Mouse (Mus musculus): ENCODE data around the gene Tamm41. TPM values are rescaled to one million over a fixed set of nuclear protein-coding genes. Genes with fewer than 3 reads are reported as not detected.

Tamm41 gene
- total RNA-seq, 1 experiment from 2014 or later: 13.4 TPM

DNA sequence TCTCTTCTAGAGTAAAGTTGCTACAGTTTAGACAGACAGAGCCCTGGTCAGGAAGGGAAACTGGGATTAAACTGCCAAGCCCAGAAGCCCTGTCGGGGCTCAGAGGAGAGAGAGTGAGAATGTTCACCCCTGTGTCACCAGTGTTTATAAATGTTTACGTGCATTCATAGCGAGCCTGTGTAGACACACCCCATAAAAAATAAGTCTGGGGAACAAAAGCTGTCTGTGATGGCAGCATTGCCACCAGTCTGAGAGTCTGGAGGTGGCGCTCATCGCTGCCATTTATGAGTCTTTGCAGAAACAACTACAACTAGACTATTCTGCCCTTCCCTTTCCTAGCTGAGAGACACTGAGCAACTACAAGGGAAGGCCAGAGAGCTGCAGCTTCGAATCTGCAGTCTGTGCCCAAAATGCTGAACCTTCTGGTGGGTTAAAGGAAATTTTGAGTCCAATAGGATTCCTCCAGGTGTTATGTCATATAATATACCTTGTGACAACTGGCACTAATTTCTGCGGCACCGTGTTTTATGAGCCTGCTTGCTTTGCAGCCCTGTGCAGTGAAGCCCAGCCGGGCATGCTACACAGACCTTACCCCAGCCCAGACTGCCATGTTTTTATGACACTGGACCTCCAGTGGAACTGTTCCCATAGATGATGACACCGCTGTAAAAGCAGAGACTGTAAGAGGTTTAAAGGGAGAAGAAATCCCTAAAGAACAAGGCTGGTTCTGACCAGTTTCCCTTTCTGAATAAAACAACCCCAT is 79.2 kb downstream of the Tamm41 start:
- no peak for ATAC-seq (replicated peaks; ENCODE audit: insufficient number of reproducible peaks, low FRiP score, low TSS enrichment, poor library complexity, severe bottlenecking)

DNA sequence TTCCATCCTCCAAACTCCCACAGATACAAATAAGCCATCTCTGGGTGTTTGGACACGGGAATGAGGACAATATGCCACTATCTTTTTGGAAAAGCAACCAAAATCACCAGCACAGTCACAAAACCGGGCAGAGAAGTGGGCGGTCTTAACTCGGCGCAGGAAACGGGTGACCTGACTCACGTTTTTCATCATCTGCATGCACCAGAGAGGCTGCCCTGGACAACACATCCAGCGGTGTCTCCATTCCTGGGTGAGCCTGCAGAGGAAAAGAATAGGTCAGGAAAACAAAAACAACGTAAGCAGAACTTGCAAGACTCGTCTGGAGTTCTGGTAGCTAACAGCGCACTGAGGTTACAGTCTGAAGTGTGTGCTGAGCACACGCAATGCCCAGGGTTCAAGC is 79.9 kb downstream of the Tamm41 start:
- ATAC-seq (replicated peaks; ENCODE audit: insufficient number of reproducible peaks, low FRiP score, low TSS enrichment, poor library complexity, severe bottlenecking): no peak

GRCm38 (mm10) chr6:114954496-114954895 is 83.2 kb downstream of the Tamm41 start:
- ATAC-seq (replicated peaks; ENCODE audit: insufficient number of reproducible peaks, low FRiP score, low TSS enrichment, poor library complexity, severe bottlenecking): no peak

Other genes with a start within 250 kb of the Tamm41 start
- gene Vgll4, start 67.9 kb downstream of the Tamm41 start, total RNA-seq (2017): 67.3 to 111 TPM (median 88.1 TPM) in 3 replicates
- not detected in 3 replicates for gene Syn2, start 97.0 kb upstream of the Tamm41 start, total RNA-seq (2017)
- gene Gm17482, start 189.5 kb upstream of the Tamm41 start, total RNA-seq (2017): not detected in 3 replicates
- not detected in 3 replicates for gene Timp4, start 214.3 kb upstream of the Tamm41 start, total RNA-seq (2017)